Mouse (Mus musculus) erythroblast, embryonic 14.5 days (primary cell): ENCODE results near the gene Hsfy2.

Experiments used
- GATA1 ChIP-seq: IDR thresholded peaks from 2 replicates; pipeline ENCODE4 v1.6.1; 2012; ENCODE audit warnings: low read length, inconsistent platforms, mixed read lengths
- TAL1 ChIP-seq: IDR thresholded peaks from 3 replicates; pipeline ENCODE4 v1.6.1; 2012; ENCODE audit warnings: low read length, inconsistent platforms, mixed read lengths

DNA sequence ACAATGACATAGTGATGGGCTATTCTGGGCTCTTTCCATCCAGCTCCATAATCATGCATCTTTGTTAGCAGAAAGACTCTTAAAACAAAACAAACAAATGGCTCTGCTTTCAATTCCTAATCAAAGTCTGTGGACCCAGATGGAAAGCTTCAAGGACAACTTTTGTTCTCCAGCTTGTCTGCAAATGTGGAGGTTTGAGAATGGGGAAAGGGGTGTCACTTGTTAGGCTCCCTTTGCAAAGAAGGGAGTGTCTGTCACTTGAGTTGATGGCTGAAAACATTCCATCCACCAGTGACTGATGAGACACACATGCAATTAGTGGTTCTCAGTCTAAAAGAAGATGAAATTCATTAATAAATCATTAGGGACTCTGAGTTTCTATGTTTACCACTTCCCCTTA is 47.3 kb upstream of the Hsfy2 start:
- TF ChIP-seq TAL1 (no peak), GATA1 (no peak)
